Mouse (Mus musculus): ENCODE data around the gene Gm28961.
"Not testable (repeated sequence)": the region's sequence is repeated elsewhere in the genome, so short reads cannot be mapped to it uniquely, and the experiment has no call there.

The Gm28961 gene

DNA sequence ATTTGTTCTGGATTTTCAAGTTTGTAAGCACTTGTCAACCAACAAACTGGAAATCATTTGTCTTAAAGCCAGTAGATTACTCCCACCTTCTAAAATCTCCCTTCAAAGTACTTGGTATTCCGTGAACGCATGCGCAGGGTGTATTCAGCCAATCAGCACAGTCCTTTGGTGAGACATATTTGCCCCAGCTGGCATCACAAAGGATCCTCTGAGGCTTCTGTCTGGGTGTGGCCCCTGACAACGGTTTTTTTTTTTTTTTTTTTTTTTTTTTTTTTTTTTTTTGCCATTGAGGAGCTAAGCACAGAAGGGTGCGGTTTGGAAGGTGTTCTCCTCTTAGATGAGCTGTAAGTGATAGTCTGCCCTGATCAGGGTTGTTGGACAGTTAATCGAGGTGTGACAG is at the start of gene Gm28961:
Gm28961 (plus strand) TSS at position 301 of the 400 bp plus-strand sequence.
- DNase-seq (ENCODE audit: low read depth): not testable (repeated sequence)
